Mouse (Mus musculus) lung, adult 18-20 months (tissue): ENCODE measurements around the gene Myl4.
"Not testable (repeated sequence)": the region's sequence is repeated elsewhere in the genome, so short reads cannot be mapped to it uniquely, and the experiment has no call there.

Source experiments
- DNase-seq, 2 experiments: peaks; one replicate each; pipeline ENCODE4 v3.0.0; 2022; ENCODE audit warnings: mixed read lengths in 2 of 2

Myl4 gene

DNA sequence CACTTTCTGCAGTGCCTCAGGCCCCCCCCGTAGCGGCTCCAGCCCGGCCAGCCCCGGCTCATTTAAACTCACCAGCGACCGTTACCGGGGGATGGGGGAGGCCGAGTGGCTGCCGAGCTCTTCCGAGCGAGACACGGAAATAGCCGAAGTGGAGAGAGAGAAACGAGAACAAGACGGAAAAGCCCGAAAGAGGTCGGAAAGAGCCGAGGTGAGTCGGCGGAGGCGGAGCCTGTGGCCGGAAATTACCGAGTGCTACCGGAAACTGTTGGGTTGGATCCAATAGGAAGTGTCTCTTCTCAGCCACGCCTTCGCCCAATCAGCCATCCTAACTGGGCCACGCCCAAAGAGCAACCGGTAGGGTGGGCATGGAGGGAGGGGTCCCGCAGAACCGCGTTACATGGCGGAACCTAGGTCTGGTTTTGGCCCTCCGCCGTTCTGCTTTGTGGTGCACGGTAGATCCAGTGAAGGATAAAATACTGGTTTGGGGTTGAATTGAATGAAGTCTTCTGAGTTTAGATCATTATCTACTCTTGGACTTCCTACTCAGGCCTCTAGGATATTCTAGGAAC is at the start of gene Myl4, which contains the start of gene Cdc27:
Myl4 (plus strand) TSS at position 258 of the 569 bp plus-strand sequence.
Cdc27 (minus strand) TSS at position 215 of the 569 bp plus-strand sequence.
- DNase-seq: peak; percentile 97

DNA sequence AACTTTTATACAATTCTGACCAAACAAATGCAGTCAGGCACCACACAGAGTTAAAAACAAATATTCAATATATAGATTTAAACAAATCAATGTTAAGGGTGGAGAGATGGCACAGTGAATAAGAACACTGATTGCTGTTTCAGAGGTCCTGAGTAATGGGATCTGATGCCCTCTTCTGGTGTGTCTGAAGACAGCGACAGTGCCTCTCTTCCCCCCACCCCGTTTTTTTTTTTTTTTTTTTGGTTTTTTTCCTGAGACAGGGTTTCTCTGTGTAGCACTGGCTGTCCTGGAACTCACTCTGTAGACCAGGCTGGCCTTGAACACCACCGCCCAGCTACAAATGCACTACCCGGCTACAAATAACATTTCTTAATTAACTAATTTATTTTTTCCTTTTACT is 42.0 kb upstream of the Myl4 start:
- no peak for DNase-seq

DNA sequence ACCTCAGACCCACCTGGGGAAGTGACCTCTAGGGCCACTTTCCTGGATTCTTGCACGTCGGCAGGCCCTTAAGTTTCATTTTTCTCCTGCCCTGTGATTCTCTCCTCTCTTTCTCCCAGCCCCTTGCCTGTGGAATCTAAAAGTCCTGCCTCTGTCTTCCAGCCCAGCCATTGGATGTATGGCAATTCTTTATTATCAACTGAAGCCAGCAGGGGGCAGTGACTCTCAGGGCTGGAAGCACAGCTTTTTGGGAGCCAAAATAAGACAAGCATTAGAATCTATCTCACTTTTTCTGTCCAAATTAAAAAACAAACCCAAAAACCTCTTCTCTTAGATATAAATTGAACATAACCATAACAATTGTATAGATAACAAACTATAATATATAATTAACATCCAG is 39.9 kb upstream of the Myl4 start:
- peak in 1 of 2 experiments; percentile 11 for DNase-seq

DNA sequence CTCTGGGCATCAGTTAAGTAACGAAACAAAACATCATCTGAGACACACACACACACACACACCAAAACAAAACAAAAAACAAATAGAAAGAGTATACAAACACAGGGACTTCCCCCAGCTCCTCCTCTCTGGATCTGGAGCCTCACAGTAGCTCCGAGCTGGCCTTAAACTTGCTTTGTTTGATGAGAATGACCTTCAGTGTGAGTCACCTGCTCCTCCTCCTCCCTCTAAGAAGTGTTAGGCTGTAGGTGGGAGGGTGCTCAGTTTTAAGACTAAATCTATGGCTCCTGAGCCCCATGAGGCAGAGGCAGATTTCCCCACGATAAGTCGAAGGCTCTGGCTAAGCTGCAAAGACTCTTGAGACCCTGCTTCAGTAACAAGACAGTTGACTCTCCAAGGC is 38.0 kb upstream of the Myl4 start:
- no peak for DNase-seq

DNA sequence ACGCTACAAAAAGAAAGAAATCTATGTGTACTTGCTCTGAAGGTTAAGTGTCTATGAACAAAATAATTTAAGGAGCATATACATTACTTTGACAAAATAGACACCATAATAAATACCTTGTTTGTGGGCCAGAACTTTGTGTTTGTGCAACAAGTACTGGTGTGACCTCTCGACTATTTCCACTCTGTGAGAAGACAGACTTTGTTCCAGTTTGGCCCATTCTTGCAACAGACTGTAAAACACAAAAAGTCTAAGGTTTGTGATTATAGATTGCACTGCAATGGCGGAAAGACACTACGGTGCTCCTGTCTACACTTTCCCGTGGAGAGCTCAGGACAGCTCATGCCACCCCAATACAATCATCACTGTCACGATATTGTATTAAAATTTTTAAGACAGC is 24.5 kb upstream of the Myl4 start:
- no peak for DNase-seq

DNA sequence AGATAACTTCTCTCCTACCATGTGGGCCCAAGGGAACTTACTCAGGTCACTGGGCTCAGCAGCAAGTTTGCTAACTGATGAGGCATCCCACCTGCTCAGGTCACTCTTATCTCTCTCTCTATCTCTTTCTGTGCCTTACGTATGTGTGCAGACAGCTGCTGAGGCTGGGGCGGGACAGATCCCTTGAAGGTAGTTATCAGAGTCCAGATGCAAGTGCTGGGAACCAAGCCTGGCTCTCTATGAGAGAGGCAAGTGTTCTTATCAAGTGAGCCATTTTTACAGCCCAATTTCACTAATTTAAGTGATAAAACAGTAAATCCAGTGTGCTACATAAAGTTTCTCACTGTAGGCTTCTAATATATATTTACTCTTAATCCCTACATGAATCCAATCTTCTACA is 13.6 kb upstream of the Myl4 start:
- no peak for DNase-seq

DNA sequence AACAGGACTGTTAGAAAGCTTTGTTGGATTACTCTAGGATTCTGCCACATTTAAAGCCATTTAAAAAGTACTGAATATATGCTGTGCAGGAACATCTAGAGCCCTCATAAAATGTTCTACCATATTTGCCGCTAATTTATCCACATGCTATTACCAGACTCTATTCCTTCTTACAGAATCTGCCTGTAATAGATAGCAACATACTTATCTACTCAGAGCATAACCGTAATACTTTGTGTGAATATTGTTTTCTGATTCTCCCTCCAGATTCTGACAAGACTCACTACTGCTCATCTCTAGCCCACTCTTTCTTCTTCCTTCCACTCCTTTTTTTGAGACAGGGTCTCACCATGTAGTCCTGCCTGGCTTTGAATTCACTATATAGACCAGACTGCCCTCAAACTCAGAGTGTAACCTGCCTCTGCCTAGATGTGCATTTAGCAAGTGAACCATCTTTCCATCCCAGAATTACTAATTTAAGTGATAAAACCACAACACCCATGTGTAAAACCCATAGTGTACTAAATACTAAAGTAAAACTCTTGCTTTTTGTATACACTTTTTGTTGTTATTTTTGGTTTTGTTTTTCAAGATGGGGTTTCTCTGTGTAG is 12.4 kb upstream of the Myl4 start:
- DNase-seq: no peak

DNA sequence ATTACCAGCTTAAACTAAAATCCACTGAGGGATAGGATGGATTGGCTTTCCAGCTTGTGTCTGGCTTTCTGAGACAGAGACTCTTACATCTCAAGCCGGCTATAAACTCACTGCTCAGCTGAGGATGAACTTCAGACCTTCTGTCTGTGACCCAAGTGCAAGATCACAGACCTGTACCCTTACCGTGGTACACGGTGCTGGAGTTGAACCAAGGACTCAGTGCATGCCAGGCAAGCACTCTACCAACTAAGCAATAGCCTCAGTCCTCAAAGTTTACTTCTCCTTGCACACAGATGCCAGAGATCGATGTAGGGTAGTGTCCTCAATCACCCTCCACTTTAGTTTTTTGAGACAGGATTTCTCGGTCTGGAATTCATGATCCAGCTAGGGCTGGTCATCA is 10.7 kb upstream of the Myl4 start:
- DNase-seq: no peak

DNA sequence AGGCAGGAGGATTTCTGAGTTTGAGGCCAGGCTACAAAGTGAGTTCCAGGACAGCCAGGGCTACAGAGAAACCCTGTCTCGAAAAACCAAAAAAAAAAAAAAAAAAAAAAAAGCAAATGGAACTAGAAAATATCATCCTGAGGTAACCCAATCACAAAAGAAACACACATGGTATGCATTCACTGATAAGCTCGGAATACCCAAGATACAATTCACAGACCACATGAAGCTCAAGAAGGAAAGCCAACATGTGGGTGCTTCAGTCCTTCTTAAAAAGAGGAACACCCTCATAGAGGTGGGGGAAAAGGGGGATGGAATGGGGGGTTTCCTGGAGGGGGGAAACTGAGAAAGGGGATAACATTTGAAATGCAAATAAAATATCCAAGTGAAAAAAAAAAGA is 7.1 kb upstream of the Myl4 start:
- not testable (repeated sequence) for DNase-seq

DNA sequence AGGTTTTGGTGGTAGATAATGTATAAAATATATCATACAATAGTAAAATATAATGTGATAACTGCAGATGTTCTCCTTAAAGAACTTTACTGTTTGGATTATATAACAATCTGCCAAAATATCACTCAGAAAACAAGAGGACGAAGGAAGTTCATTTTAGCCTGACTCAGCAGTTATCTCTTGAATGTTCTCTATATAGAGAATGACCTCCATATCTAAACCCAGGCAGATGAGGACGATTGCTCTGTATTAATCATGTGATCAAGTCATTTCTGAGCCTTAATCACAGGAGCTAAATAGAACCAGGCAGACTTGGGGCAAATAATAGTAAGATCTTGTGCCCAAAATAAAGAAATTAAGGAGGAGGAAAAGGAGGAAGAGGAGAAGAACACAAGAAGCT is 6.0 kb upstream of the Myl4 start:
- no peak for DNase-seq

DNA sequence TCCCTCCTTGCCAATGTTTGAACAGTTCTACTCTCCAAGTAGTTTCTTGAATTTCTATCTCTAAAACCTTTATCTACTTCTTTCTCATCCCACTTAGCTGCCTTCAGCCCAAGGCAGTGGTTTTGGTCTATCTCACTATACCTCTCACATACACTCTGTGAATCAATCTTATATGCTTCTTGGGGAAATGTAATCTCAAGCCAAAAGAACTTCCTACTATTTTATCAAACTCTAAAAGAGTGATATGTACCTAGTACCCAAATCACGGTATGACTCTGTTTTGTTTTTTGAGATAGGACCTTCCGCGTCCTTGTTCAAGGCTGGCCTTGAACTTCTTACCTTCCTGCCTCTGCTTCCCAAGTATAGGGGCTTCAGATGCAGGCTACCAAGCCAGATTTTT is 3.0 kb upstream of the Myl4 start:
- DNase-seq: no peak

DNA sequence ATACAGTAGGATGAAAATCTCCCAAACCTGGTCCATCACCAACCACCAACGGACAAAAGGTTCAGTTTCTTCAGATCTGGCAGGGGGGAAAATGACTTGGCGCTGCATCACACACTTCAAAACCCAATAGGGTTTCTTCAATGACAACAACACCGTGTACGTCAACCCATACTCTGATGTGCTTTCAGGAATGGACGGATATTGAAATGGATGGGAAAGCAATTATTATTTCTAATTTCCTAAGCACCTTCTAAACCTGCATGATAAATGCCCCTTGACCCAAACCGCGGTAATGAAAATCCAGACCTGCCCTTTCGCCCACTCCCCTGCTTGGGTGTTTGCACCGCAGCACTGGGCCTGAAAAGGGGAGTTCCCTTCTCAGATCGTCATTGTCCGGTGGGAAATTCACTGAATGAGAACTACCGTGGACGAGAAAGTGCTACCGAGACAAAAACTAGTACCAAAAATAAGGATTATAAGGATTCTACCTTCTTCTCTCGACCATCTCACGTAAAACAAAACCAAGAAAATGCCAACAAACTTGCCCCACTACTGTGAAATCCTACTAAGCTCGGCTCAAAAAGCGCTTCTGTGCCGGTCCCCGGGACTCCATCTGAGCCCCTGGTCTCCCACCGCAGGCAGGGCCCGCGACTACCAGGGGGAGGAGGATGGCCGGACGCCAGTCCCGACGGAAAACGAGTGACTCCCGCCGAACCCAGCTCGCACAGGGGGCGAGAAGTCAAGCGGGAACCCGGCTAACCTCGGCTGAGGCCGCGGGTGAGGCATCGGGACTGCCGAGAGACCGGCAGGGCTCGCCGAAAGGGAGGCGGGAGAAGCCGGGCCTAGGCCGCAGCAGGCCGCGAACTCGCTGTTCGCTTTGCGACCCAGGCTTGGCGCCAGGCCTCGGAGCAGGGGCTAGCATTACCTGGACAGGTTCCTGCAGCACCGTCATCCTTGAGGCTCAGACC is 741 bp upstream of the Myl4 start:
- peak; percentile 9 to 79 for DNase-seq

DNA sequence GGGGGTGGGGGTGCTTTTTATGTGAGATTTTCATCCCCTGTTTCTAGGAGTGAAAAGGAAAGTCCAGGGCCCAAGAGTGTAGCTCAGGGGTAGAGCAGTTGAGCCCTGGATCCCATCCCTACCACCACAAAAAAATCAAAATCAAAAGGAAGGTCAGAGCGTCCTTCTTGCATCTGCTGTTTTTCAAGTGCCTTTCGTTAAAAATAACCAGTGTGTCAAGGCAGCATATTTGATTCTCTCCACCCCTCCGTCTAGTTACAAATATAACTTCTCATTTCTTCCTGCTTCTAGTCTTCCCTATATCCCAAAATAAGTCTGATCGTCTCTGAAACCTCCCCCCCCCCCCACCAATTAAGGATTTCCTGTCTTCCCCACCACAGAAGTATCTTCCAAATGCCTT is 7.6 kb downstream of the Myl4 start:
- no peak for DNase-seq

DNA sequence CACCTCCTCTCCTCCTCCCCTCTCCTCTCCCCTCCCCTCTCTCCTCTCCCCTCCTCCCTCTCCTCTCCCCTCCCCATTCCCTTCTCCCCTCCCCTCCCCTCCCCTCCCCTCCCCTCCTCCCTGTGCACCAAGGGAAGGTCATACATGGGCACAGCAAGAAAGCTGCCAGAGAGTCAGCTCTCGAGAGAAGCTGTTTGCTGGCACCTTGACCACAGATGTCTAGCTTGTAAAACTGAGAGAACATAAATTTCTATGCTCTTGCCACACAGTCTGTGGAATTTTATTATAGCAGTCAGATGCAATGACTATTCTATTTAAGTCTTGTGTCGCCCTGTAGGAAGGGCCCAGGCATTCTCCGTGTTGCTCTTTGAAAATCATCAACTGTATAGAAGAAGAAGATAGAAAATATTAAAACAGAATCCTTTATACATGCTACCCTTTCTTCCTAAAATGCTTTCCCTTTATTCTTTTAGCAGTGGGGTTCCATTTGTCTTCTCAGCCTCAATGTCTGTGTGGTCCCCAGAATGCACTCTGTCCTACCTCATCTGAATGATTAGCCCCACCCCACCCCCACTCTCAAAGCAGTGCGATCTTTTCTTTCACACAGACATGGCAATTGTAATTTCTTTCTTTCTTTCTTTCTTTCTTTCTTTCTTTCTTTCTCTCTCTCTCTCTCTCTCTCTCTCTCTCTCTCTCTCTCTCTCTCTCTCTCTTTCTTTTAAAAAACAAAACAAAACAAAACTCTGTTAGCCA is 8.4 kb downstream of the Myl4 start:
- DNase-seq: no peak

DNA sequence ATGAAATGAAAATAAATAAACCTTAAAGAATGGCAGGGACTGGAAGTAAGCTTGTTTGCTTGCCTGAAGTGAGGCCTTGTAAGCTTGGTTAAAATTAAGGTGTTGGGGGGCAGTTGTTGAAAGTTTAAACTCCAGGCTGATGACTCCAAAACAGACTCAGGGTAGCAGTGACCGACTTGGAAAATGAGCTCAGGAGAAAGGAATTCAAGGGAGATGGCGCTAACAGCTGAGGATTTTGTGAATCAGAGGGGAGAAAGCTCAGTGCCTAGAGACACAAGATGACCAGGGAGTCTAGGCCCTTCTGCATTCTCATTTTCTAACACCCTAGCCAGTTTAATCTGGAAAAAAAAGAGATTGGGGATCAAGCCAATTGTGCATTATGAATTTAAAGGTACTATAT is 10.5 kb downstream of the Myl4 start:
- DNase-seq: no peak

DNA sequence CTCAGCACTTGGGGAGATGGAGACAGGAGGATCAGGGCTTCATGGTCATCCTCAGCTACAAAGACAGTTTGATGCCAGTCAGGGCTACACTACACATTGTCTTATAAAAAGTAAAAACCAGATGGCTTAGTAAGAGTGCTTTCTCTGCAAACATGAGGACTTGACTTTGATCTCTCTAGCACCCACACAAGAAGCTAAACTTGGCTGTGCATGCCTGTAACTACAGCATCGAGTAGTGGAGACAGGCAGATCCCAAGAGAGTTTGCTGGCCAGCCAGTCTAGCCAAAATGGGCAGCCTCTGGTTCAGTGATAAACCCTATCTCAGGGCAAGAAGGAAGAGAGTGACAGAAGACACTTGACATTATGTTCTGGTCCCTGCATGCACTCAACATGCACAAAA is 13.0 kb downstream of the Myl4 start:
- no peak for DNase-seq

DNA sequence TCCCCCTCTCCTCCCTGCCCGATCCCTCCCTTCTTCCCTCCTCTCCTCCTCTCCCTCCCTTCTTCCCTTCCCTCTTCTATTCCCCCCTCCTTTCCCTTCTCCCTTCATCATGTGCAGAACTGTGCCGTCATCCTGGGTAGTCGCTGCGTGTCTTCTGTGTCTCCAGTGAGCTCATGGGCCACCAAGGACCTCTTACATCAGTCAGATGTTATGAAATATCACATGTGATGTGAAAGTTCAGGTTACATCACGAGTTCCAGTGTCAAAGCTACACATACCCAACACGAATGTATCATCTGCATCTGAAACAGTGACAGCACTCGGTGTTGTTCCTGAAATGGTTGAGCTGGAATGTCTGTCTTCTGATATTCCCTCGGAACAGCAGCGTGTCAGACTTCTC is 14.7 kb downstream of the Myl4 start:
- DNase-seq: no peak

DNA sequence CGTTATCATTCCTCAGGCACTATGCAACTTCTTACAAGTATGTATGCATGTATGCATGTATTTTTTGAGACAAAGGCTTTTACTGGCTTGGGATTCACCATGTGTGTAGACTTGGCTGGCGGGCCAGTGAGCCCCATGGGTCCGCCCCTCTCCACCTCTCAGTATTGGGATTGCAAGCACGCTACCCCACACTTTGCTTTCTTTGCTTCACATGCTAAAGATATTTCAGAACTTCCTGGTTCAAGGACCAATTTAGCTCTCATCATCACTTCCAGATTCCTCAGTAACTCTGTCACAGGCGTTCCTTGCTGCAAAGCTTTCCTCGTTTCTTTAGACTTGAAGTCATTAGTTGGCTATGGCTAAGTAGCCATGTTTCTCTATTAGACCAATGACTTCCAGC is 15.6 kb downstream of the Myl4 start:
- no peak for DNase-seq

DNA sequence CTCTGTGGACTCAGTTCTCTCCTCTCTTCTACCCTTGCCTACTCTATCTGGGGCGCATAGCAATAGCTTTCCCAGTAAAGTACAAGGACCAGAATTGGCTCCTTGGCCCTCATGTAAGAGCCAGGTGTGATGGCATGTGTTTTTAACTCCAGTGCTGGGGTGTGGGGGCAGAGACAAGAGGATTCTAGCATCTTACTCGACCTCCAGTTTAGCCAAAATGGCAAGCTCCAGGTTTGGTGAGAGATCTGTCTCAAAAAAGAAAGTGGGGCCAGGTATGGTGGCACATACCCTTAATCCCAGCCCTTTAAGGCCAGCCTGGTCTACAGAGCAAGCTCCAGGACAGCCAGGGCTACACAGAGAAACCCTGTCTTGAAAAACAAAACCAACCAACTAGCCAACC is 16.3 kb downstream of the Myl4 start:
- DNase-seq: no peak

DNA sequence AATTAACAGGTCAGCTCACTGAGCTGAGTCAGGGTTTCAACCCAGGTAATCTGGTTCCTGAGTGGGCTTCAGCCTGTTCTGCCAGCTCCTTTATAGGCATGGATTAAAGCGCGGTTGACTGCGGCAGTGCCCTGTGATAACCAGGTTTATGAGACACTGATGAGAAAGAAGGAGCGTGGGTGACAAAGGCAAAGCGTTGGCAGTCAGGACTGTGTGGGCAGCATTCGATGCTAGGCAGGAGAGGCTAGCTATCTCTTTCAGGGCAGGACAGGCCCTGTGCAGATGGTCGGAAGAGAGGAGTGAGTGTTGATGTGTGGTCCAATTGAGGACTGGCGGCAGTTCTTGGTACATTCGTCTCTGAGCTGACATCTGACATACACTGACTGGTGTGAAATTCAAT is 17.3 kb downstream of the Myl4 start:
- no peak for DNase-seq

DNA sequence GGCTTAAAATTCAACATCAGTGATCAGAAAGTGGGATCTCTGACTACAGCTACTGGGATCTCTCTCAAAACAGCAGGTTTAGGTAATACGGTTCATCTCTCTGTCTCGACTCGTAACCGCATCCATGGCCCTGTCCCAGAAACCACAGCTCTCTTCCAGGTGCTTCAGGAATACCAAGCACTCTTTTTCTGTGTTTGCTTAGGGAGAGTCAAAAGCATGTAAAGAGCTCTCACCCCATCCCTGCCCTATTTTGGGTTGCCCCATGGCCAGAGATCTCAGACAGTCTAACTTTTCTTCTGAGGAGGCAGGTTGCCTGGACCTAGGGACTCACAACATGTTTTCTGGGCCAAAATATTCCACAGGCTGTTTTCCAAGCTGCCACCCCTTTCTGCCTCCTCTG is 17.9 kb downstream of the Myl4 start:
- DNase-seq: peak; percentile 35 to 58

DNA sequence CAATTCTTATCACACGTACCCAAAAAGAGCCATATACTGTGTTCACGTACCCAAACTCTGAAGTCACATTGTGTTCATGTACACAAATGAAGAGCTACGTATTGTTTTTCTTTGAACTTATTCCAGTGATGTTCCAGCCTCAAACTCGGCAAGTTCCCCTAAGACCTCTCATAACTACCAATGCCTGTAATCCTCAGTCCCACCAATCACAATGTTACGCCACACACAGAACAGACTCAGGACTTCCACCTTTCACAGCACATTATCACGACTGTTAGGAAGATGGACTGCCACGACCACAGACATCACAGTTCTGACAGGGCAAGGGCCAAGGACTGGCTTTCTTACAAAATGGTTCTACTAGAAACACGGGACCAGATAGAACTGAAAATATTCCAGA is 20.1 kb downstream of the Myl4 start:
- not testable (repeated sequence) for DNase-seq

DNA sequence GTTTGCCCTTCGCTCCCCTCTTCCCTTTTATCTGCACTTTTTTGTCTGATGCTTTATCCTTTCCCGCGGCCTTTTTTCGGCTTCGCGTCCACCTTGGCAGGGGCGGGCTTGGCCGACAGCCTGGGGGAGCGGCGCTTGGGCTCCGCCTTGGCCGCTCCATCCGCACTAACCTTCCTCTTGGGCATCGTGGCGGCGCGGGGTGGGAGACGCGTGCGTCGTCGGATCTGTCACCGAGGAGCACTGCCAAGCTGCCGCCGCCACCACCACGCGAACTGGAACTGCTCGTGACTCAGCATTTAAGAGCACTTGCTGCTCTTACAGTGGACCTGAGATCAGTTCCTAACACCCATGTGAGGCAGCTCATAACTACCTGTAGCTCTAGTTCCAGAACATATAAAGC is 20.9 kb downstream of the Myl4 start:
- peak in 1 of 2 experiments; percentile 49 for DNase-seq
